Mouse (Mus musculus) heart, adult 2 months (tissue): ENCODE results near the gene P2ry14. TPM values are rescaled to one million over a fixed set of nuclear protein-coding genes. Genes with fewer than 3 reads are reported as not detected.

Experiments used
- DNase-seq, 2 experiments: peaks; one replicate each; pipeline ENCODE4 v3.0.0; 2021
- H3K27ac ChIP-seq: fragments of 200-600 bp; 2 replicates; pipeline ENCODE4 v1.8.1; 2022
- H3K27me3 ChIP-seq: fragments of 200-500 bp; 2 replicates; pipeline ENCODE4 v1.6.1; 2012; ENCODE audit warnings: mild to moderate bottlenecking, low read length, inconsistent platforms, mixed read lengths; ENCODE audit not compliant: control insufficient read depth, insufficient read depth
- H3K36me3 ChIP-seq: fragments of 200-500 bp; 2 replicates; pipeline ENCODE4 v1.6.1; 2012; ENCODE audit warnings: low read length, inconsistent platforms; ENCODE audit not compliant: control insufficient read depth, insufficient read depth
- H3K4me1 ChIP-seq: fragments of 200-500 bp; 2 replicates; pipeline ENCODE4 v1.6.1; 2011; ENCODE audit warnings: low read length; ENCODE audit not compliant: control insufficient read depth, insufficient read depth
- H3K4me3 ChIP-seq: fragments of 200-600 bp; 2 replicates; pipeline ENCODE4 v1.8.1; 2022
- H3K79me2 ChIP-seq: fragments of 200-500 bp; replicated peaks from 2 replicates; pipeline ENCODE4 v1.6.1; 2012; ENCODE audit warnings: mild to moderate bottlenecking, inconsistent platforms, low read length, moderate library complexity, mixed read lengths; ENCODE audit not compliant: control insufficient read depth, insufficient read depth
- H3K9ac ChIP-seq: fragments of 200-500 bp; 2 replicates; pipeline ENCODE4 v1.6.1; 2012; ENCODE audit warnings: low read depth, mild to moderate bottlenecking, control low read depth, inconsistent platforms, low read length, mixed read lengths
- CTCF ChIP-seq: fragments of 200-600 bp; IDR thresholded peaks from 2 replicates; pipeline ENCODE4 v1.8.1; 2022; ENCODE audit warnings: antibody characterized with exemption, mild to moderate bottlenecking, moderate library complexity
- EP300 ChIP-seq: fragments of 200-500 bp; IDR thresholded peaks from 2 replicates; pipeline ENCODE4 v1.6.1; 2011; ENCODE audit warnings: low read depth, low read length, control low read depth; ENCODE audit not compliant: insufficient read depth
- POLR2A ChIP-seq: fragments of 200-500 bp; IDR thresholded peaks from 2 replicates; pipeline ENCODE4 v1.6.1; 2011; ENCODE audit warnings: mild to moderate bottlenecking, low read depth, low read length, control low read depth; ENCODE audit not compliant: insufficient read depth
- WGBS: fragments of 180-500 bp; shearing (Covaris S2); methylation state at CpG from one replicate; pipeline ENCODE4 v1.1.7; 2018; 5-methylcytosine and 5-hydroxymethylcytosine counted together
- intact Hi-C: fragments of 180-260 bp; cut with DNase I; formaldehyde crosslinking; loops from one replicate; pipeline ENCODE4 v1.15.1; 2025
- polyA plus RNA-seq: library from polyadenylated mRNA; depleted of rRNA; stranded (reverse); fragments of >200 nt; gene quantifications from 2 replicates; pipeline ENCODE4 v1.2.3, GENCODE M21; 2012
- total RNA-seq, 2 experiments: library from RNA; stranded (reverse); gene quantifications; 2 replicates each; pipeline ENCODE4 v1.2.3; 2021

The P2ry14 gene
- total and polyA plus RNA-seq, 3 experiments = 3.4 to 4.4 (median 4.3) TPM

DNA sequence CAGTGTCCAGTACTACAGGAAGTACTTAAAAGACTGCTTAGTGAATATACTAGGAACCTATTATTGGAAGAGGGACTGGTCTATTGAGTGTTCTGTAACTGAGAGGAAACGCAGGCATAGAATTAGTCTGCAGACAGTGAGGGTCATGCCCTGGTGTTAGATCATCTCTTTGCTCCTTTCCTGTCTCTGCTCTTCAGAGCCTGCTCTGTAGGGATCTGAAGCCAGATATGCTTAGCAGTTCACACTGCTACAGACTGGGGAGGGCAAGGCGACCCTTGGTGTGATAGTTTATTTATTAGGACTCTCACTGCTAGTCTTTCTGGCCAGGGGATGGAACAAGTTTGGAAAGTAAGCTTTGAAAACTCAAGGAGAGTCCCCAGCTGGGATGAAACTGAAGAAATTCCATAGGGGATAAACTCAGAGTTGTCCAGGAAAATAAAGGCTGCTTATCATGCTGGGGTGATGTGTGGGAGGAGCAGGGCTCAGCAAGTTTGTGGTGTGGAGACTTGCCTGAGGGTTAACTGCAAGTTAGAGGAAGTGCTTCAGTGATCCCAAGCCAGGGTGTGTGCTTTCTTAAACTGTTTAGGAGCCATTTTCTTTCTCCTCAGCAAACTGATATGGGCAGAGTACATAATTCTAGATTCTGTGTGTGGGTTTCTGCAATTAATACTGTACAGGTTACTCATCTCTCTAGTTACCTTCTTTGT lies 16.7 kb upstream of the P2ry14 start:
- peak in 1 of 2 experiments; percentile 13 for DNase-seq
- intact Hi-C loops = loop anchor here (5.0 to 10.0 kb wide), 3 partner anchors 37 to 145 kb away; no protein-coding TSS in a partner anchor
- peaks cover 3% of the 10 kb centered on the region; the same call in 1 of the 2 replicates for H3K4me1 ChIP-seq
- TF ChIP-seq POLR2A = no peak
- no peak for TF ChIP-seq EP300
- no peak for TF ChIP-seq CTCF
- H3K9ac ChIP-seq = no peak overlapping the region
- no peaks in the 10 kb centered on the region for H3K27me3 ChIP-seq
- H3K4me3 ChIP-seq = no peak overlapping the region
- WGBS = 30% methylated on average over 2 of the region's 2 CpGs
- H3K36me3 ChIP-seq = no peaks in the 10 kb centered on the region
- no peaks in the 10 kb centered on the region for H3K79me2 ChIP-seq
- 0 out of 2 replicates have a peak overlapping the region, but pooled peaks have one; percentile 15 for H3K27ac ChIP-seq

DNA sequence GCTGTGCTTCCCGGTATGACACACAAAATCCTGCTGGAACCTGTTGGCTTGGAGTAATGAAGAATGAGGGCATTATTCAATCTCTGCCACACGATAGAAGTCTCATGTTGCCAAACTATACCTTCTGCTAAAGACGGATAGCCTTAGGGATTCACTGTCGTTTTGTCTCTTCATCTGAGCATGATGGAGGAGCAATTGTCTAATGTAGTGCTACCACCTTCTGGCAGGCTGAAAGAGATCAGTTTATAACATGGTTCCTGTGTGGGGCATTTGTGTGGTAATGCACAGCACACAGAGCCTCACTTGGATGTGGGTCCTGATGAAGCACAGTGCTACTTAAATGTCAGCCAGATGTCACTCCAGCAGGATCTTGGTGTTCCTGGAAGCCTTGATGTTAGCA lies 15.8 kb upstream of the P2ry14 start:
- H3K79me2 ChIP-seq = no peaks in the 10 kb centered on the region
- peaks cover 3% of the 10 kb centered on the region; the same call in 1 of the 2 replicates for H3K4me1 ChIP-seq
- WGBS = 71% methylated on average over 4 of the region's 4 CpGs
- no peak overlapping the region for H3K4me3 ChIP-seq
- no peak for TF ChIP-seq EP300
- no peak for TF ChIP-seq POLR2A
- TF ChIP-seq CTCF = 0 out of 2 replicates have a peak, but pooled peaks have one; percentile 11
- intact Hi-C loops = no loop called here
- no peak for DNase-seq
- H3K27ac ChIP-seq = no peak overlapping the region
- H3K36me3 ChIP-seq = no peaks in the 10 kb centered on the region
- H3K9ac ChIP-seq = no peak overlapping the region
- no peaks in the 10 kb centered on the region for H3K27me3 ChIP-seq

DNA sequence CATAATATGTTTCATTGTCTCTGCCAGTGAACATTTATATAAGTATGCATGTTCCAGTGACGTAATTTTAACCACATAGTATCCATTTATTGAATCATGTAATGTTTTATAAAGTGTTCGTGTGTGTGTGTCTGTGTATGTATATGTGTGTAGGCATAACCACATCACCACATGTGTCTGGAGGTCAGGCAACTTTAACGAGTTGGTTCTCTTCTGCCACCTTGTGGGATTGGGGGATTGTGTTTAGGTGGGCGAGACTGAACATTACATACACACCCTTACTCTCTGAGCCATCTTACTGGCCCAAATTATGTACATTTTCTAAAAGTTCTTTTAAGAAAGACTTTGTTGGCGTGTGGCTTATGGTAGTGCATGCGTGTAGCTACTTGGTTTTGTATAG lies 15.1 kb upstream of the P2ry14 start:
- Histone ChIP-seq H3K9ac (no peak overlapping the region), H3K79me2 (no peaks in the 10 kb centered on the region), H3K36me3 (no peaks in the 10 kb centered on the region), H3K27ac (no peak overlapping the region), H3K4me3 (no peak overlapping the region), H3K27me3 (no peaks in the 10 kb centered on the region), H3K4me1 (peaks cover 3% of the 10 kb centered on the region; the same call in 1 of the 2 replicates)
- 90% methylated on average over 6 of the region's 6 CpGs for WGBS
- intact Hi-C loops = no loop called here
- no peak for TF ChIP-seq EP300
- TF ChIP-seq POLR2A = no peak
- TF ChIP-seq CTCF = no peak
- DNase-seq = no peak

DNA sequence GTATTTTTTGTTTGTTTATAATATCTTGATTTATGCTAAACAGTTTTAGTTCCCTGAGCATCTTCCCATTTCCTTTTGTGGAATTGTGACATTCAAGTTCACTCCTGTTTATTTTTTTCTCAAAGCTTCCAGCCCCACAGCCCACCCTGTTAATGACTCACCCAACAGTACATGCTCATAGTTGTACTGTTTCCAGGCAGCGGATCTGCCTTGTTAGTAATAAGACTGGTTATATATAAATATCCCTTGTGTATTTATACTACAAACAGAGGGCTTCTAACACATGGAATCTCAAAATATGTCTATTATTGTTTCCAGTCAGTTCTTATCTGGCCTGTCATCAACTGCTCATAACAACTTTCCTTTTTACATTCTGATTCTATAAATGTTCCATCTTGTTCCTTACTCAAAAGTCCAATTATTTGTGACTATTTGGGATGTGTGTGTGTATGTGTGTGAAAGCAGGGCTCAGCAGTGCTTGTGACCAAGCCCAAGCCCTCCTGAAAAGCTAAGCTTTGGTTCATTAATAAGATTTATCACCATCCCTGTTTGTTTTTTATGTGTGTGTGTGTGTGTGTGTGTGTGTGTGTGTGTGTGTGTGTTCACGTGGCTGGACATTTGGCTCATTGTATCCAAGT lies 14.1 kb upstream of the P2ry14 start:
- intact Hi-C loops = no loop called here
- H3K27ac ChIP-seq = no peak overlapping the region

DNA sequence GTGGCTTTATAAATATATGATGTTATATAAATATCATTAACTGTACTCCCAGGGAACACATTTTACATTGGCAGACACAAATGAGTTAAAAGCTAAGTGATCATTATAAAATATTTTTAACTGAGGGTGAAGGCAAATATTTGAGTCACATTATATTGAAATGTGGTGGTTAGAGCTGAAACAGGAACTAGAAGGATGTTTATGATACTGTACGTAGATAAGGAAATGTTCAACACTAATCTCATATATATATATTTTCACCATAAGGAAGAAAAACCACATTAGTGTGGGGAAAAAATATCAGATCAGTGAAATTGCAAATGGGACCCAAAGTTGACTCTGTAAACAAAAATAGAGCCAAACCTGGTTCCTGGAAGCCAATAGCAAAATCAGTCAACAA lies 7.0 kb upstream of the P2ry14 start:
- Histone ChIP-seq H3K4me3 (no peak overlapping the region), H3K27ac (no peak overlapping the region), H3K27me3 (no peaks in the 10 kb centered on the region), H3K79me2 (no peaks in the 10 kb centered on the region), H3K36me3 (no peaks in the 10 kb centered on the region), H3K4me1 (no peaks in the 10 kb centered on the region), H3K9ac (no peak overlapping the region)
- intact Hi-C loops = no loop called here
- 88% methylated on average over 1 of the region's 1 CpGs for WGBS
- TF ChIP-seq EP300 (no peak), CTCF (no peak), POLR2A (no peak)
- DNase-seq = no peak

More for the DNA sequence above, 14.1 kb upstream of the P2ry14 start:
- Histone ChIP-seq H3K4me1 (peaks cover 3% of the 10 kb centered on the region; the same call in 1 of the 2 replicates), H3K36me3 (no peaks in the 10 kb centered on the region), H3K9ac (no peak overlapping the region), H3K27me3 (no peaks in the 10 kb centered on the region), H3K4me3 (no peak overlapping the region), H3K79me2 (no peaks in the 10 kb centered on the region)
- no peak for DNase-seq
- TF ChIP-seq POLR2A = no peak
- no peak for TF ChIP-seq EP300
- TF ChIP-seq CTCF = no peak
- 67% methylated on average over 2 of the region's 2 CpGs for WGBS

DNA sequence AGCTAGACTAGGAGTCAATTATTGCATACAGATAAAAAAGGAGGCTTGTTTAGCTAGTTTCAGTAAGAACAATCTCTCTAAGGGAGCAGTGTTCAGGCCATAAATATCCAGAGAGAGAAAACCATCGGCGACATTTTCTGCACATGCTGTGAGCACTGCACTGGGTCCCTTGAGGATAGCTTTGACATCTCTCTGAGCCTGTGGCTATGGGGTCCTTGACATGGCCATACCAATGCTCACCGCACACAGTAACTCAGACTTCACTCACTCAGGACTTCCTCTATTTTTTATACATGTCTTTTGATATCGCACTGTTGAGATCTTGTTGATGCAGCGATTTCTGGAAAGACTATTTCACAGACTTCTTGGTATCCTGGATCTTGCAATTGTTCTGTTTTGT lies 3.6 kb upstream of the P2ry14 start:
- intact Hi-C loops = no loop called here
- 93% methylated on average over 5 of the region's 5 CpGs for WGBS
- Histone ChIP-seq H3K4me1 (no peaks in the 10 kb centered on the region), H3K4me3 (no peak overlapping the region), H3K79me2 (no peaks in the 10 kb centered on the region), H3K27ac (no peak overlapping the region), H3K9ac (no peak overlapping the region), H3K36me3 (no peaks in the 10 kb centered on the region), H3K27me3 (no peaks in the 10 kb centered on the region)
- no peak for DNase-seq
- TF ChIP-seq EP300 (no peak), POLR2A (no peak), CTCF (no peak)
